Mouse (Mus musculus) testis, postnatal 10 days (tissue): ENCODE data around the gene Rnpep.
"Not testable (repeated sequence)": the region's sequence is repeated elsewhere in the genome, so short reads cannot be mapped to it uniquely, and the experiment has no call there.

Experiments
- DNase-seq: peaks from one replicate; pipeline ENCODE4 v3.0.0; 2021; ENCODE audit warnings: low spot score

Gene Rnpep

DNA sequence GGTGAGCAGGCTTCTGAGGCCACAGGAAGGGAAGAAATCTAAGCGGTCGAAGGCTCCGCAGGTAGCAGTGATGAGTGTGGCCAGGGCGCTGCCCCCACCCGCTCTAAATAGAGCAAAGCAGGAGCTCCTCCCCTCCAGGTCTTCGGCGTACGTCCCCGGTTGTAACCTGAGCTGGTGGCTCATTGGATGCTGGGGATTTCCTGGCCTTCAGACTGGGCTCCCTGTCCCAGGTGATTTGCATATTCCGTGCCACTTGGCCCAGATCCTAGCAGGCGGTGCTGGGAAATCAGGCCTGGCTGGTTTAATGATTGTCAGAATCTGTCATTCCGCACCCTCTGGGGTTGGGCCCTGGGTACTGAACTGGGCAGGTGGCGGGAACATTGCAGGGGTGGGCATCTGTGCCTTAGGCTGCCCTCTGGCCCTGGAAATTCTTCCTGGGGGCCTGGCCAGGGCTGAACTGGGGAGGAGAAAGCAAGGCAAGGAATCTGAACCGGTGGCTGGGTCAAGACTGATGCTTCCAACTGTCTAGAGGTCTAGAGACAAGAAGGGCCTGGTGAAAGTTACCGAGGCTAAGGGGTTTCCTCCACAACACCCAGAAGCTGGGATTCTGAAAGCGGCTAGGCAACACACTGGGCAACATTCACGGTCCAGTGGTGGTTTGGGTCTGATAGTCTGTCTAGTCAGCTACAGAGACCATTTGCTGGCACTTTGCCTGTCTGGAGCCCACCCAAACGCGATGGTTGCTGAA is 25.3 kb downstream of the Rnpep start, which contains the start of gene Elf3:
Gene Elf3, minus strand, starts transcription at position 189 of the 748 bp plus-strand sequence.
- DNase-seq = peak; percentile 55

DNA sequence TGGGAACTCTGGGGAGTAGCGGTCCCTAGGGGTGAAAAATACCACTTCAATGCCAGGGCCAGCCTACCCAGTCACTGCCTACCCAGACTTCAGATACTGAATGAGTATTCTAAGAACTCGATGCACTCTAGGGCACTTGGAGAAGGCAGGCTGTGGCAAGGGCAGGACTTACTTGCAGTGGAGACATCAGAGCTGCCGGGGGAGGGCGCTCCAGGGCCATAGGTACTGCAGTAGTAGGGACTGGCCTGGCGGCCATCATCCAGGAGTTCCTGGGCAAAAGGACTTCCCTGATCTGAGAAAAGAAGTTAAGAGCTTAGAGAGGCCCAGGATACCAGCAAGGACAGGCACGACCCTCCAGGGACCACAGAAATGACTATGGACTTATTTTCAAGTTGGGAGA is 27.6 kb downstream of the Rnpep start:
- DNase-seq = peak; percentile 77

- no peak for DNase-seq
Observed at GRCm38 (mm10) chr1:135252854-135253253, 31.0 kb downstream of the Rnpep start.

- DNase-seq = no peak
Observed at GRCm38 (mm10) chr1:135251405-135251804, 32.5 kb downstream of the Rnpep start.

DNA sequence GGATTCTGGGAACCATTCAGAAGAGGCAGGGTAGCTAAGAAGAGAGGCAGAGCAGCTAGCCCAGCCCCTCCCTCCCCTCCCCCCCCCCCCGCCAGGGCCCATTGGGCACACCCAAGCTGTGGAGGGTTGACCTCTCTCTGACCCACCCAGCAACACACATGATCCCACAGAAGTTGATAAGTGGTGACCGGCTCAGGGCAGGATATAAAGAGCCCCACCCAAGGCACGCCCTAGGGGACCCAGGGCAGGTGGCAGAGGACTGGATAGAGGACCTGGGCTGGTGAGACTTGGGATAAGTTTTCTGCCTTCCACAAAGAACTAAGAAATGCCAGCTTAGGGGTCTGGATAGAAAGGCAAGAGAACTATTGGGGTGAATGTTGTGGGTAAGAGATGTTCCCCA is 33.2 kb downstream of the Rnpep start:
- DNase-seq = no peak

DNA sequence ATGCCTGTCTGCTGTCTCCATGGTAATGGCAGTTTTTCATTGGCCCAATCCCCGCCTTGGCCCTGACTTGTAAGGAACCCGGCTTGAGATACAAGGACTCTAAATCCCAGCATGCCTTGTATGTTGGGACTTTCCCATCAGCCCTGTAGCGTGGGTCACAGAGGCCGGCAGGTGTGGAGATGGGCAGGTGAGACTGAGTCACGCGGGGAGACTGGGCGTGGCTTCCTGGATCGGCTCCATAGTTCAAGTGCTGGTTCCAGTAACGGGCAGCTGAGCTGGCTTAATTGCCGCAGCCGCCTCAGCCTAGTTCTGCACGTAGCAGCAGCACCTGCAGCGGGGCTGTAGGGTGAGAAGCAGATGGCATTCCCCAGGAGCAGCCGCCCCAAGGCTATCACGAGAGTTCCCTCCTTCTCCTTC is 35.4 kb downstream of the Rnpep start:
- no peak for DNase-seq

DNA sequence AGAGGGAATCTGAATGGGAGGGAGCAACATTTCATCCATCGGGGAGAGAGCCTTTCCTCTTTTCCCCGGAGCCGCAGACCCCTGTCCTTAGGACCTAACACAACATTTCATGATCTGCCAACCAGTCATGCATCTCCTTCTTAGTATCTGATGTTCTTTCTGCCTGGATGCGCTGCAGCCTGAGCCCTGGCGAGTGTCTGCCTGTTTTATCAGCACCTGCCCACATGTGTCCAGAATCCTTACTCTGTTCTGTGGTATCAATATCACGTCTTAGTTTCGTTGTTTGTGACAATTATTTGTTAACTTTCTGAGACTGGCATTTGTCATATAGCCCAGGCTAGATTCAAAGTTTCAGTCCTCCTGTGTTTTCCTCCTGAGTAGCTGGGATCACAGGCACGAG is 39.9 kb downstream of the Rnpep start:
- DNase-seq = no peak

GRCm38 (mm10) chr1:135240206-135240605 is 43.7 kb downstream of the Rnpep start:
- DNase-seq = not testable (repeated sequence)

DNA sequence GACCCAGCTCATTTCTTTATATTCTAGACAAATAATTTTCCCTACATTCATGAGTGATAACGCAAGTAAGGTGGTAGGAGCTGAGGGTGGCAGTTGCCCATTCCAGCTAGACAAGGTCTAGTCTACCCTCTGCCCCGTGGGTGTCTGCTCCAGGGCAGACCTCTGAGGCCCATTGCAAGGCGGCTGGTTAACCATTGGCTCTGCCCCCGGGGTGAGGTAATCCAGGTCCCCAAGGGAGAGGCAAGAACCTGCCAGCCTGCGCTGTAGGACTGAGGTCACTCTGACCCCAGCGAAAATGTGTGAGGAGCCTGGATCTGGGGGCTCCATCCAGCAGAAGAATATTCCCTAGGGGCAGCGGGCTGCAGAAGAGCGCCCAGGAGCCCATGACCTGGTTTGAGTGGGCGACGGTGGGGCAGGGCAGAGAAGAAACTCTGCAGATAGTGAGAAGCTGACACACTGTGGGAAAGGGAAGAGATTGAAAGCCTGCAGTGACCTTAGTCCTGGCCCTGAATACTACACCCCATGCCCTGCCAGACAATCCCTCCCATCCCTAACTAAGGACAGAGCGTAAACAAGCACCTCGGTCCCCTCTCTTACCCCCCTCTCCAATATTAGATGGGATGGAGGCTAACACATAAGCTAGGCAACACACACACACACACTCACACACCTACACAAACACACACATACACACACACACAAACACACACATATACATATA is 46.6 kb downstream of the Rnpep start:
- DNase-seq = no peak

GRCm38 (mm10) chr1:135234771-135235170 is 49.1 kb downstream of the Rnpep start:
- DNase-seq = no peak

DNA sequence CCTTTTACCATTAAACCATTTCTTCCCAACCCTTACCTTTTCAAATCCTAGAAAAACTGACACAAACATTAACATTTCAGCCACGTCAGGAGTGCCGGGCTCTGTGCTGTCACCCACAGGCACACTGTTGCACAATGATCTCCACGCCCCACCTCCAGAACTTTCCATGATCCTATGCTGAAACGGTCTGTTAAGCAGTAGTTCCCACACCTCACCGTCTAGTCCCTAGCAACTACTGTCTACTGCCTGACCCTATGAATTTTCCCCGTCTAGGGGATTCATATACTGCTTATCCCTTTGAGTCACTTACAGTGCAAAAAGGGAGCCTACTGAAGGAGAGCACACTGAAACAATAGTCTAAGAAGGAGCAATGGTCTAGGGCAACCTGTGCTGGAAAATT is 49.9 kb downstream of the Rnpep start:
- no peak for DNase-seq

DNA sequence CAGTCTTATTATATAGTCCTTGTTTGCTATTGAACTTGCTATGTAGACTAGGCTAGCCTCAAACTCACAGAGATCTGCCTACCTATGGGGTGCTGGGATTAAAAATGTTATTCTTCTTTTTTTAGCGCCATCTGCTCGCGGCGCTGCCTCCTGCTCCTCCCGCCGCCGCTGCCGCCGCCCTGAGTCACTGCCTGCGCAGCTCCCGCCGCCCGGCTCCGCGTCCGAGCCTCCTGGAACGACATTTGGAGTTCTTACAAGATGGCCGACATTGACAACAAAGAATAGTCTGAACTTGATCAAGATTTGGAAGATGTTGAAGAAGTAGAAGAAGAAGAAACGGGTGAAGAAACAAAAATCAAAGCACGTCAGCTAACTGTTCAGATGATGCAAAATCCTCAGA is 52.0 kb downstream of the Rnpep start:
- DNase-seq = not testable (repeated sequence)

DNA sequence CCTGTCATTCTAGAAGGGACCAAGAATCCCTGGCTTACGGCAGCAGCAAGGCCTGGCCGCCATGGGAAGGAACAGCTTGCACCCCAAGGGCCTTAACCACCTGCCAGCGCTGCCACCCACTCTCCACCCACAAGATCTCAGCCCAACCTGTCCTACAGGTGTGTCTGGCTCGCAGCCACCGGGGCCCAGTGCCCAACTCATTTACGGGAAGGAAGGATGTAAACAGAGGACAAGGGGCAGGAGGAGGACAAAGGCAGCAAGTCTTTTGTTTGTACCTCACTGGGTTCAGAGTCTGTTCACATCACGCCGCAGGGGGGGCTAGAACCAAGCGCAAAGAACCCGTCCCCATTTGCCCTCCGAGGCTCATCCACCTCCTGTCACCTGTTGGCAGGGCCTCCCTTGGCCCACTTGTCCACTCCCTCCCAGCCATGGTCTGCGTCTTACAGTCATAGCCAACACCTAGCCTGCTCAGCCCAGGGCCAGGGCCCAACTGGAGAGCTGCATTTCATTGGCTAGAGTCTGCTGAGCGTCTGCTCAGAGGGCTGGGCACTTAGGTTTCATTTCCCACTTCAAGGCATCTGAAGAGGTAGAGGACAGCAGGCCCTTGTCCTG is 56.4 kb downstream of the Rnpep start:
- no peak for DNase-seq

- no peak for DNase-seq
Observed at GRCm38 (mm10) chr1:135224981-135225604, 58.8 kb downstream of the Rnpep start.

DNA sequence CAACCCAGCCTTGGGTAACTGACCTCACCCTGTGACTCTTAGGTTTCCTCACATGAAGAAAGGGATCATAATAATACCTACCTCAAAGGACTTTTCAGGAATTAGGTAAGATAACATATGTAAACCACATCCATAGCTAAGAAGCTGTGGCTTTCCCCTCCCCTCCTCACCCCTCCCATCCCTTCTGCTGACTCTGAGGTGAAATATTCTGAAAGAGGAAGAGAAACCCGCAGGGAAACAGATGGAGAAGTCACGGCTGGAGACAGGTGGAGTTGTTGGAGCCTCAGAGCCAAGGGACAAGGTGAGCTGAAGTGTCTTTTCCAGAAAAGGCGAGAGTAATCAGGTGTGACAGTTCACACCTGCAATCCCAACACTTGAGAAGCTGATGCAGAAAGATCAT is 59.7 kb downstream of the Rnpep start:
- DNase-seq = no peak

DNA sequence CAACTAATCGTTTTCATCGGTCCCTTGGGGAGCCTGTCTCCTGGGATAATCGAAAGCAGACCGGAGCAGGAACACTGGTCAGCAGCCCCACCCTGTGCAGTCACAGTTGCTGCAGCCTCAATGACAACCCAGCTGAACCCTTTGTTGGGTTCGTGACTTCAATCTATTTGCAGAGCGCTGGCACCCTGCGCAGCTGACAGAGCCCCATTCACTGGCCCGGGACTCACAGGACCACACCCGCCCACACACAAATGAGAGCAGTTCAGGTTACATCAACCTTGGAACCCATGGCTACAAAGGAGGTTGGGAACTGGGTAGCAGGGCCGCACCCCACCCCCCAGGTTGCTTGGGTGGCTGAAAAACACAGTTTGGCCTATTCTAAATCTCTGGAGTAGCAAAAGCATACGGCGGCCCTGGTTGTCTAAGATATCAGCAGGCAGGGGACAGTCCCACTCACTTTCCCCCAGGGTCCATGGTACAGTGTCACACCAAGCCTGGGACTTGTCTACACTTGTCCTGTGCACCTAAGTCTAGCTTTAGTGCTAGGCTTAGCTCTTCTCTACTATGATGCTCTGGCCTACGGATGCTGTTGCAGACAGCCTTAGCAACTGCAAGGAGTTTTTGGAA is 66.2 kb downstream of the Rnpep start:
- DNase-seq = no peak

GRCm38 (mm10) chr1:135213772-135214640 is 69.9 kb downstream of the Rnpep start:
- DNase-seq = no peak
